Mouse (Mus musculus) heart, embryonic 16.5 days (tissue): ENCODE measurements around the gene Vwf. TPM values are rescaled to one million over a fixed set of nuclear protein-coding genes. Genes with fewer than 3 reads are reported as not detected.

Source experiments
- ATAC-seq: fragments of 200-750 bp; cut with Nextera tagmentation; replicated peaks from 2 replicates; pipeline ENCODE4 v1.8.0; 2017; ENCODE audit warnings: moderate number of reproducible peaks; ENCODE audit not compliant: insufficient read depth, low FRiP score; ENCODE audit errors: extremely low read depth
- H3K27ac ChIP-seq: fragments of 300-500 bp; sonication (generic); 2 replicates; pipeline ENCODE4 v1.5.1; 2014; ENCODE audit warnings: mild to moderate bottlenecking, low read length, control low read depth, moderate library complexity
- H3K27me3 ChIP-seq: fragments of 300-500 bp; sonication (generic); 2 replicates; pipeline ENCODE4 v1.6.1; 2014; ENCODE audit warnings: low read length, mixed read lengths; ENCODE audit not compliant: control insufficient read depth, insufficient read depth
- H3K36me3 ChIP-seq: fragments of 300-500 bp; sonication (generic); 2 replicates; pipeline ENCODE4 v1.6.1; 2014; ENCODE audit not compliant: control insufficient read depth, insufficient read depth
- H3K4me1 ChIP-seq: fragments of 300-500 bp; sonication (generic); 2 replicates; pipeline ENCODE4 v1.6.1; 2014; ENCODE audit warnings: low read length, mixed read lengths; ENCODE audit not compliant: control insufficient read depth, insufficient read depth
- H3K4me2 ChIP-seq: fragments of 300-500 bp; sonication (generic); 2 replicates; pipeline ENCODE4 v1.6.1; 2014; ENCODE audit warnings: low read depth, mild to moderate bottlenecking, control low read depth, low read length
- H3K4me3 ChIP-seq: fragments of 300-500 bp; sonication (generic); 2 replicates; pipeline ENCODE4 v1.5.1; 2014; ENCODE audit warnings: mild to moderate bottlenecking, control low read depth, low read length
- H3K9ac ChIP-seq: fragments of 300-500 bp; sonication (generic); 2 replicates; pipeline ENCODE4 v1.6.1; 2014; ENCODE audit warnings: low read length, control low read depth
- H3K9me3 ChIP-seq: fragments of 300-500 bp; sonication (generic); replicated peaks from 2 replicates; pipeline ENCODE4 v1.6.1; 2016; ENCODE audit warnings: low read length; ENCODE audit not compliant: control insufficient read depth
- WGBS: fragments of 180-500 bp; shearing (Covaris S2); extraction: QIAGEN DNeasy Blood & Tissue Kit; methylation state at CpG from one replicate; pipeline ENCODE4 v1.1.7; 2014; 5-methylcytosine and 5-hydroxymethylcytosine counted together
- polyA plus RNA-seq: library from polyadenylated mRNA; unstranded; fragments of >200 nt; fragmentation: Nextera tagmentation; extraction: Ambion mirVana; gene quantifications from 2 replicates; pipeline ENCODE4 v1.2.1, GENCODE M21; 2015

Vwf gene
- polyA plus RNA-seq, 1 experiment from 2014 or later, result 27.1 TPM

DNA sequence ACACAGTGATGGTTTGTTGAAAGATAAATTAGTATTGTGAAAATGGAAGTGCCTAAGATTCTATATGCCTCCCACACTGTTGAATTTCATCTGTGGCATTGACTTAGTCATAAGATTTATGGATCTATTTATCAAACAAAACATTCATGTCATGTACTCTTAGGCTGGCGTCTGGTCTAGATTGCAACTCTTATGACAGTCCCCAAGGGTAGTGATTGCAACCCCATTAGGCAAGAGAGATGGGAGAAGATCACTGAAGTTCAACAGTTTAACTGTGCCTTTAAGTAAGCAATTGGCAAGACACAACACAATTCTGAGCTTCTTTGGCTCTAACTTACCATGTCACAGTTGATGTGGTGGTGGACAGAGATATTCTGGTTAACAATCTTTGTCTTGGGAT, 106.8 kb downstream of the Vwf start:
- Histone ChIP-seq H3K27me3 (no peaks in the 10 kb centered on the region), H3K27ac (no peak overlapping the region), H3K36me3 (no peaks in the 10 kb centered on the region), H3K4me1 (no peaks in the 10 kb centered on the region), H3K4me3 (no peak overlapping the region), H3K9me3 (no peaks in the 10 kb centered on the region), H3K9ac (no peak overlapping the region), H3K4me2 (no peak overlapping the region)
- no peak for ATAC-seq
- 71% methylated on average over 1 of the region's 1 CpGs for WGBS

- WGBS, result 71% methylated on average over 13 of the region's 13 CpGs
- no peak for ATAC-seq
- Histone ChIP-seq H3K27ac (no peak overlapping the region), H3K9ac (no peak overlapping the region), H3K4me1 (no peaks in the 10 kb centered on the region), H3K9me3 (no peaks in the 10 kb centered on the region), H3K4me2 (no peak overlapping the region), H3K4me3 (no peak overlapping the region), H3K27me3 (no peaks in the 10 kb centered on the region), H3K36me3 (no peaks in the 10 kb centered on the region)
These were observed 110.3 kb downstream of the Vwf start for GRCm38 (mm10) chr6:125656921-125657320.

- Histone ChIP-seq H3K4me2 (no peak overlapping the region), H3K9ac (no peak overlapping the region), H3K4me1 (no peaks in the 10 kb centered on the region), H3K9me3 (no peaks in the 10 kb centered on the region), H3K27me3 (no peaks in the 10 kb centered on the region), H3K36me3 (no peaks in the 10 kb centered on the region), H3K27ac (no peak overlapping the region), H3K4me3 (no peak overlapping the region)
- no peak for ATAC-seq
- 83% methylated on average over 5 of the region's 5 CpGs for WGBS
These were observed 111.4 kb downstream of the Vwf start for GRCm38 (mm10) chr6:125657966-125658365.

- no peak overlapping the region for H3K27ac ChIP-seq
- H3K9me3 ChIP-seq, result no peaks in the 10 kb centered on the region
- H3K9ac ChIP-seq, result no peak overlapping the region
- H3K4me1 ChIP-seq, result no peaks in the 10 kb centered on the region
- H3K36me3 ChIP-seq, result no peaks in the 10 kb centered on the region
- no peak overlapping the region for H3K4me2 ChIP-seq
- no peak overlapping the region for H3K4me3 ChIP-seq
- WGBS, result 44% methylated on average over 14 of the region's 14 CpGs
- H3K27me3 ChIP-seq, result no peaks in the 10 kb centered on the region
- no peak for ATAC-seq
These were observed 114.7 kb downstream of the Vwf start for GRCm38 (mm10) chr6:125661106-125661877.

- Histone ChIP-seq H3K27ac (no peak overlapping the region), H3K27me3 (no peaks in the 10 kb centered on the region), H3K4me3 (no peak overlapping the region), H3K4me2 (no peak overlapping the region), H3K36me3 (no peaks in the 10 kb centered on the region), H3K9me3 (no peaks in the 10 kb centered on the region), H3K4me1 (no peaks in the 10 kb centered on the region), H3K9ac (no peak overlapping the region)
- ATAC-seq, result no peak
- WGBS, result 73% methylated on average over 2 of the region's 2 CpGs
These were observed 117.3 kb downstream of the Vwf start for GRCm38 (mm10) chr6:125663906-125664305.

DNA sequence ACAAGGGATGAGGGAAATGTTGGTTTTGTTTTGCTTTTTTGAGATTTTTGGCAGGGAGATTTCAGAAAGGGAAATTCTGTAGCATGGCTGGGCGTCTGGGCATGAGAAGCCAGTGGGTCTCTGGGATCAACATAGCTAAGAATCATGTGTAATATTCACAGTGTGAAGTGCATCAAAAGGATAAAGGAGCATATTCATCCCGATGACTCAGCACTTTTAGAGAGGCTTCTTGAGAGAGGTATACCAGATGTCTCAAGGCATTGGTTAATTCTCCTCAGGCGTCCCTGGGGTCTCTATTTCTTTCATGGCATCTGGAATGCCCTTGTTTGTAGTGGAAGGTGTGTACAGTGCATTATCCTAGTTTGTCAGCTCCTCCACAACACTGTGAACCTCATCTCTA, 125.3 kb downstream of the Vwf start:
- WGBS, result 75% methylated on average over 3 of the region's 3 CpGs
- Histone ChIP-seq H3K36me3 (no peaks in the 10 kb centered on the region), H3K4me2 (no peak overlapping the region), H3K27ac (no peak overlapping the region), H3K4me3 (no peak overlapping the region), H3K9me3 (no peaks in the 10 kb centered on the region), H3K9ac (no peak overlapping the region), H3K27me3 (no peaks in the 10 kb centered on the region), H3K4me1 (no peaks in the 10 kb centered on the region)
- ATAC-seq, result no peak

GRCm38 (mm10) chr6:125678492-125678891, 131.9 kb downstream of the Vwf start:
- ATAC-seq, result no peak
- H3K9ac ChIP-seq, result no peak overlapping the region
- no peaks in the 10 kb centered on the region for H3K9me3 ChIP-seq
- H3K36me3 ChIP-seq, result no peaks in the 10 kb centered on the region
- H3K4me3 ChIP-seq, result no peak overlapping the region
- no peaks in the 10 kb centered on the region for H3K4me1 ChIP-seq
- H3K4me2 ChIP-seq, result no peak overlapping the region
- 66% methylated on average over 1 of the region's 1 CpGs for WGBS
- H3K27ac ChIP-seq, result no peak overlapping the region
- H3K27me3 ChIP-seq, result no peaks in the 10 kb centered on the region

DNA sequence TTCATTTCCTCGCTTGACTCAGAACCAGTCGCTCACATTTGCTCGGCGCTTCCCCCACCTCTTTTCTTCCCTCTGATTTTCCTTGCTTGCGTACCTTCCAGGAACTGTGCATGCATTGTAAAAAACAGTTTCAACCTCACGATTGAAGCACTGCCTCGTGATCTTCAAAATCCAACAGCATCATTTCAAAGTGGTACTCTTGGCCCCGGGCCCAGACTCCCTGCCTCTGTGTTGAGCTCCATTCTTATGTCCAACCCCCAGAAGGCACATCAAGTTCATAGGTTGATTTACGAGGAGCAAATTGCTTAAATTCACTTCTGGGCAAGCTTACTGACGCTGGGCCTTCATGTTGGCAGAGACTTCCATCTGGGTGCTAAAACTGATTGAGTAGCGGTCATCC, 134.0 kb downstream of the Vwf start:
- H3K36me3 ChIP-seq, result no peaks in the 10 kb centered on the region
- H3K27ac ChIP-seq, result no peak overlapping the region
- no peaks in the 10 kb centered on the region for H3K9me3 ChIP-seq
- H3K4me3 ChIP-seq, result no peak overlapping the region
- no peak overlapping the region for H3K4me2 ChIP-seq
- H3K9ac ChIP-seq, result no peak overlapping the region
- H3K4me1 ChIP-seq, result no peaks in the 10 kb centered on the region
- H3K27me3 ChIP-seq, result no peaks in the 10 kb centered on the region
- ATAC-seq, result no peak
- WGBS, result 73% methylated on average over 11 of the region's 11 CpGs

DNA sequence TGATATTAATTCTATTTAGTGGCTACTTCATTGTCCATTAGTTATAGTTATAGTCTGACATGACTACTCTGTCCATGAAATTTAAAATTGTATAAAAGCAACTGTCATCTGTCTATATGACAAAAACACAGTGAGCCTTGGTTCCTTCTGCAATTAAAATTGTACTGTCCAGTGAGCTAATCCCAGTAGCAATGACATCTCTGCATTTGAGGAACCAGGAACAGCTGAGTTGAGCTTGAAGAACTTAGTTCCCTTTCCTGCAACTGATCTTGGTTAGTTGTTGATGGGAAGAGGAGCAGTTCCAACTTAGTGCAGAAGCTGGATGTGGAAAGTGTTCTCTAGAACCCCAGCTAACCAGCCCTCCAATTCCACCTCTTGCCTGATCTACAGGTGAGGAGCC, 138.8 kb downstream of the Vwf start:
- Histone ChIP-seq H3K36me3 (no peaks in the 10 kb centered on the region), H3K27me3 (peaks cover 7% of the 10 kb centered on the region; the same call in 1 of the 2 replicates), H3K27ac (no peak overlapping the region), H3K4me1 (0 out of 2 replicates have a peak, but pooled peaks cover 3% of the 10 kb centered on the region), H3K9me3 (no peaks in the 10 kb centered on the region), H3K4me2 (no peak overlapping the region), H3K4me3 (no peak overlapping the region), H3K9ac (no peak overlapping the region)
- ATAC-seq, result no peak
